ENCODE assay signal across 9 mouse cellular contexts in genomic region chr11:3474480-3475115, GRCm38 (mm10). TPM values are rescaled to one million over a fixed set of nuclear protein-coding genes. Genes with fewer than 3 reads are reported as not detected.
DNase-seq lines count a peak whose midpoint lies in the region; TF ChIP-seq lines count a peak whose summit lies in the region.
"Had no signal": no experiment of that assay in that cellular context is flagged by ENCODE, and none has a peak within 500 bp of the region (broad histone marks: within the 10 kb centered on the region; RNA-seq: fewer than 3 reads in every experiment).

No protein-coding gene starts in this region.

- H3K36me3 ChIP-seq in C2C12 (ENCODE audit: control insufficient read depth, insufficient read depth): no peaks in the 10 kb centered on the region
- H3K36me3 ChIP-seq: liver, embryonic 15.5 days; neural tube, embryonic 12.5 days had no signal

- H3K27me3 ChIP-seq in C2C12 (ENCODE audit: control insufficient read depth, insufficient read depth, insufficient read length): no peaks in the 10 kb centered on the region
- H3K27me3 ChIP-seq: liver, embryonic 15.5 days; neural tube, embryonic 12.5 days had no signal

- H3K4me3 ChIP-seq in C2C12 (ENCODE audit: insufficient read depth, poor library complexity, severe bottlenecking): no peak overlapping the region
- H3K4me3 ChIP-seq: liver, embryonic 15.5 days; neural tube, embryonic 12.5 days had no signal

- DNase-seq in kidney, adult 11 months: peak; percentile 37
- no peak for DNase-seq in kidney, postnatal 10 days
- peak; percentile 62 for DNase-seq in NIH3T3 (ENCODE audit: low read depth)
- DNase-seq in kidney, postnatal 4 days: peak; percentile 25 to 34
- DNase-seq in natural killer cell, adult 2 months (ENCODE audit: low spot score in 2 of 2): no peak
- no peak for DNase-seq in right cerebral cortex, adult 2 months (ENCODE audit: low spot score in 2 of 2)

- no peaks in the 10 kb centered on the region for H3K79me3 ChIP-seq in C2C12 (ENCODE audit: low read depth)

- H3ac ChIP-seq in C2C12 (ENCODE audit: control insufficient read depth, insufficient read length, low read depth): no peak overlapping the region

- no peaks in the 10 kb centered on the region for H3K79me2 ChIP-seq in C2C12 (ENCODE audit: control insufficient read depth, insufficient read depth)

- TF ChIP-seq CTCF in C2C12 (IDR thresholded peaks at IDR 0.05; ENCODE audit: control insufficient read depth, insufficient read depth, insufficient read length): peak; percentile 82

TF ChIP-seq in C2C12, 6 proteins besides CTCF, POLR2A, EP300 and RAD21:
- TF ChIP-seq MYOD1 (IDR thresholded peaks at IDR 0.05; ENCODE audit: control insufficient read depth, insufficient read length, low read depth): no peak
- TF ChIP-seq CEBPB (IDR thresholded peaks at IDR 0.05; ENCODE audit: low read depth): no peak
- TF ChIP-seq MAX (IDR thresholded peaks at IDR 0.05): no peak
- no peak for TF ChIP-seq FOSL1 (IDR thresholded peaks at IDR 0.05; ENCODE audit: insufficient read depth, low read length, poor library complexity, severe bottlenecking)
- no peak for TF ChIP-seq MYOG (IDR thresholded peaks at IDR 0.05; ENCODE audit: control insufficient read depth, extremely low read depth, insufficient read length)
- no peak for TF ChIP-seq USF1 (IDR thresholded peaks at IDR 0.05; ENCODE audit: low read depth)

RNA-seq across cellular contexts. Expression of gene Pla2g3, which starts 13.5 kb away (rescaled TPM):
- 0.21 TPM for polyA plus RNA-seq in C2C12 (2012; fragmentation: generic; extraction: Trizol)

RNA-seq across cellular contexts. Expression of gene Rnf185, which starts 22.4 kb away (rescaled TPM):
- 18.9 TPM for polyA plus RNA-seq in C2C12 (2012; fragmentation: generic; extraction: Trizol)

RNA-seq across cellular contexts. Expression of gene Inpp5j, which starts 30.0 kb away (rescaled TPM):
- 0.09 TPM for polyA plus RNA-seq in C2C12 (2012; fragmentation: generic; extraction: Trizol)

RNA-seq across cellular contexts. Expression of gene Selenom, which starts 39.9 kb away (rescaled TPM):
- polyA plus RNA-seq in C2C12 (2012; fragmentation: generic; extraction: Trizol): 77.0 TPM

Comparison
In these comparisons a context has a peak if more than half of its experiments do, and no peak if none do; other contexts are left out.
1. DNase-seq: peak in kidney, adult 11 months (single experiment), NIH3T3 (single experiment) and kidney, postnatal 4 days (2 of 2); none in kidney, postnatal 10 days (single experiment), natural killer cell, adult 2 months (0 of 2) and right cerebral cortex, adult 2 months (0 of 2).